26 mouse cellular contexts compared by ENCODE assay signal in genomic region chr5:112641770-112642169, GRCm38 (mm10).
A peak's percentile ranks its signal among the peaks of the same experiment; 100 is the strongest.
DNase-seq lines count a peak whose midpoint lies in the region; ATAC-seq lines count a peak whose summit lies in the region.
"Had no signal": no experiment of that assay in that cellular context is flagged by ENCODE, and none has a peak within 500 bp of the region (broad histone marks: within the 10 kb centered on the region; RNA-seq: fewer than 3 reads in every experiment).

No protein-coding gene starts in this region.

- no peak overlapping the region for H3K4me2 ChIP-seq in heart, embryonic 12.5 days
- H3K4me2 ChIP-seq: forebrain, embryonic 15.5 days had no signal

- ATAC-seq in common myeloid progenitor, adult 5-6 weeks (replicated peaks; ENCODE audit: low read depth, poor library complexity, severe bottlenecking) = 0 out of 2 replicates have a peak, but pooled peaks have one; percentile 32
- ATAC-seq in hematopoietic stem cell, adult 5-6 weeks (replicated peaks in 1 of 2; ENCODE audit: insufficient read depth in 1 of 2, low FRiP score in 2 of 2, low TSS enrichment in 1 of 2, low read depth in 1 of 2, poor library complexity in 2 of 2, severe bottlenecking in 2 of 2) = peak; percentile 43 to 65; a peak in 1 of 4 replicates
- ATAC-seq in heart, embryonic 12.5 days (ENCODE audit: insufficient number of reproducible peaks, low FRiP score) = no peak
- ATAC-seq: activated CD4-positive, CD25-positive, alpha-beta regulatory T cell, adult 4 months; CD4-positive, CD25-positive, alpha-beta regulatory T cell, adult 4 months; forebrain, embryonic 13.5 days; Patski had no signal

- no peak overlapping the region for H3K9ac ChIP-seq in heart, embryonic 12.5 days
- H3K9ac ChIP-seq: embryonic facial prominence, embryonic 12.5 days; forebrain, embryonic 13.5 days; forebrain, embryonic 15.5 days; forebrain, postnatal 0 days had no signal

- peaks cover 5% of the 10 kb centered on the region; the same call in 1 of the 2 replicates for H3K4me1 ChIP-seq in heart, embryonic 12.5 days (replicated peaks)

- DNase-seq in 416B (ENCODE audit: low read depth) = peak; percentile 59
- no peak for DNase-seq in heart, adult 11 months
- no peak for DNase-seq in kidney, adult 18-20 months
- DNase-seq: adrenal gland, adult 2 months; adrenal gland, postnatal 10 days; adrenal gland, postnatal 25 days; B cell, adult 2 months; cerebellum, adult 11 months; cerebellum, adult 18-20 months; cerebellum, adult 8-10 months; cerebellum, adult 9-11 months; cerebellum, postnatal 14 days; cerebellum, postnatal 36 days; forebrain, postnatal 0 days had no signal

- no peak overlapping the region for H3K27ac ChIP-seq in heart, embryonic 12.5 days (ENCODE audit: poor library complexity, severe bottlenecking)
- H3K27ac ChIP-seq: embryonic facial prominence, embryonic 12.5 days; forebrain, embryonic 13.5 days; forebrain, embryonic 15.5 days had no signal

- H3K36me3 ChIP-seq in heart, embryonic 12.5 days = no peaks in the 10 kb centered on the region
- H3K36me3 ChIP-seq: embryonic facial prominence, embryonic 12.5 days; forebrain, embryonic 15.5 days; G1E had no signal

- H3K27me3 ChIP-seq in heart, embryonic 12.5 days (replicated peaks) = peaks cover 74% of the 10 kb centered on the region
- H3K27me3 ChIP-seq: CH12.LX; embryonic facial prominence, embryonic 12.5 days; forebrain, embryonic 13.5 days; forebrain, embryonic 15.5 days; Patski had no signal

- no peaks in the 10 kb centered on the region for H3K9me3 ChIP-seq in heart, embryonic 12.5 days (replicated peaks)
- H3K9me3 ChIP-seq: embryonic facial prominence, embryonic 10.5 days; embryonic facial prominence, embryonic 12.5 days; forebrain, embryonic 13.5 days; forebrain, embryonic 15.5 days had no signal

- H3K4me3 ChIP-seq in heart, embryonic 12.5 days = no peak overlapping the region
- H3K4me3 ChIP-seq: embryonic facial prominence, embryonic 12.5 days; forebrain, embryonic 13.5 days; forebrain, embryonic 15.5 days had no signal
